Mouse (Mus musculus) gastrocnemius, postnatal 25 days (tissue): Measurements from ENCODE around the gene Ccdc47. TPM values are rescaled to one million over a fixed set of nuclear protein-coding genes. Genes with fewer than 3 reads are reported as not detected.

Source experiments
- DNase-seq: peaks from one replicate; pipeline ENCODE4 v3.0.0; 2022
- total RNA-seq, 2 experiments: library from RNA; stranded (reverse); gene quantifications; 1 replicate in 1 of 2; 2 replicates in 1 of 2; pipeline ENCODE4 v1.2.3; 2021

Gene Ccdc47
- total RNA-seq, 2 experiments from 2014 or later, result 58.1 to 69.1 TPM

DNA sequence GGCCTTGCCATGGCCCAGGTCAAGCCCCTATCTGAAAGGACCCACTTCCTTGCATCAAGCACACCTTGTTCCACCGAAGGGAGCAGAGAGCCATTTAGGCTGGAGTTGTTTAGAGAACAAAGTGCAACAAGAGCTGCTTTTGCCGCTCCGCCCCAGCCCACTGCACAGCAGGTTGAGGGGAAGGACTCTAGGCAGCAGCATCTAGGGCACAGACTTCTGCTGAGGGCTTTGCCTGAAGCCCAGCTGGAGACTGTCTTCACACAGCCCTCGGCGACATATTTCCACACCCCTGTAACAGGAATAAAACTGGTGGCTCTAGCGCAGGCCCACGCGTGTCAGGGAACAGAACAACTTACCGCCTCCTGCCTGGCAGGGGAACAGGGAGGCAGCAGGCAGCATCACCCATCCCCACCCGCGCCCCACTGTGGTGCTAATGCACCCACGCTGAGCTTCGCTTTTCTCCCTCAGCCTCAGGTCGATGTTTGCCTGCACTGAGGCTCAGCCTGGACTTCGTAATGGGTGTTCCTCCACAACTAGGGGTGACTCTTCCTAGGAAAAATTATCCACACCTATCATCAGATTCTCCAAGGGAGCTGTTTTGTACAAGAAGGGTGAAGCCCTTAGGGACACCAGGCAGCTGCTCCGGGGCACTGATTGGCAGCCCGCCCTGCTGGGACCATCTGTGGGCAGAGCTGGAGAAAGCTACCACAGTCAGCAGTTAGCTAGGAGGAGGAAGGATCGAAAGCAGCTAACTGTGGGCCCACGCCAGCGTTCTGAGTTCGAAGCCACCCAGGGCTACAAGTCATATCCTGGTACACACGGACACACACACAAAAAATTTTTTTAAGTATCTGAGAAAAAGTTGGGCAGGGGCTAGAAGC lies 55.1 kb downstream of the Ccdc47 start, which contains the start of the genes Gm10840 and Limd2:
Gm10840 (plus strand) TSS at position 10 of the 881 bp plus-strand sequence.
Limd2 (minus strand) TSS at position 20 of the 881 bp plus-strand sequence.
- no peak for DNase-seq

DNA sequence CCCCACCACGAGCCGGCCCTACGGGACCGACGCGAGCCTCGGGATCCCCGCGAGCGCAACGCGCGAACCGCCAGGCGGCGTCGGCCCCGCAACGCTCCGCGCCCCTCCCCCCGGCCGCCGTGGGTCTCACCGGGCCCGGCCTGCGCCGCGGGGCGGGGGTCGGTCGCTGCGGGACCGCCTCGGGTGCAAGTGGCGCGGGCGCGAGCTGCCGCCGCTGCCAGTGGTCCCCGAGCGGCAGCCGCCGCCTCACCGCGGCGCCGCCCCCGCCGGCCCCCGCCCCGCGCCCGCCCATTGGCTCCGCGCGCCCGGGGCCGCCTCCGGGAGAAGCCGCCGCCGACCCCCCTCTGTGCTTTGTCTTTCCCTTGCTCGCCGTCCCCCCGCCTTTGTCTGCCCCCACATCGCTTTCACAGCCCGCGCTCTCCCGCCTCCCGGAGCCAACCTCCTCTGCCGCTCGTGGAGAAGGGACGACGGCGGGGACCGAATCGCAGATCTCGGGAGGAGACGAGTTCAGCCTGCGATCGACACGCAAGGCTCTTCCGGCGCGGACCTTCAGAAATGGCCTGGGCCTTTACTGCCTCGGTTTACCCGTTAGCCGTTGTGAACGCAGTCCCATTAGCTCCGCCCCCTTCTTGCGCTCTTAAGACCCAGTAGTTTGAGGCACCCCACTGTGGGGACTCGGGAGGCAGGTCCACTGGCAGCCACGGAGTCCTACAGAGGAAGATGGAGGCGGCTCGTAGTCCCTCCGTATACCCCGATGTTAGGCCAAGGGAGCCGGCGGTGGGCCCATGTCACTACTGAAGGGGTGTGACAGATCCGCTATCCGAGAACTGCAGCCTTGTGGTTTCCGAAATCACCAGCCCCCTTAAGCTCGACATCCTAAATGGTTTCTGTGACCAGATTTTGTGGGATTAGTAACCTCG lies 56.0 kb downstream of the Ccdc47 start:
- DNase-seq, result peak; percentile 73

DNA sequence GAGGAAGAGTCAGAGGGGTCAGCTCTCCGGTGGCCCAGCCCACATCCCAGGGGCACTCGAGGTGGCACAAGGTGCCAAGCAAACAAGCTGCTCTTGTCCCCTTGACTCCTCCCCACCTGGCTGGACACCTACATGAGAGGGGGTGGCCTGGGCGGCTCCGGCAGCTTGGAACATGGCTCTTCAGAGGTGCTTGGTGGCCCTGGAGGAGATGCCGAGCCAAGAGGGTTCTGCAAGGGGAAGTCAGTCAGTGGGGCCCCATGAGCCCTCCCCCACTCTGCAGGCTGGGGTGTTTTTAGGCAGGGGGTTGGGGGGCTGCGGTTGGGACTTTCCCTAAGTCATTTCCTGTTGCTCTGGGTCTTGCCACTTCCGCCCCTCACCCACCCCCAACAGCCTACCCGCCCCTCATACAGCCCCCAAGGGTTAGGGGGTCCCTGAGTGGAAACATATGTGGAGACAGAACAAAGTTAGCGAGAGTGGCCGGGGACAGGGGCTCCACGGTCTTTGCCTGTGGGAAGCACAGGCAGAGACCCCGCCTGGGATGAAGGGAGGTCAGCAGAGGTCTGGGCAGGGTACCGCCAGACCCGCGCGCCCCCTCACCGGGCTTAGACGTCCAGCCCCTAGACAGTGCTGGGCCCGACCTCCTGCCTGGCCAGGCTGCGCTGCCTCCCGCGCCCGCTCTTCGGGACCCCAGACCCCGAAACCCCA lies 56.8 kb downstream of the Ccdc47 start:
- DNase-seq, result peak; percentile 69

DNA sequence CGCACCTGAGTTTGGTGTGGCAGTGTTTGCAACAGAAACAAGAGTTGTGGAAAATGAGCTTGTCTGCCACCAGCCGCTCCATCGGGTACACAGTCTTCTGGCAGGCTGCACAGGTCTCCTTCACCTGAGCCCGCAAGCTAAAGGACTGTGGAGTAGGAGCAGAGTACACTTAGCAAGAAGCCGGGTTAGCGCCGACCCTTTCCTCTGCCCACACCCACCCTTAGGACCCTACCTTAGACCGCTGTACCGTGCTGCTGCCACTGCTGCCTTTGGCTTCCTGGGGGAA lies 57.3 kb downstream of the Ccdc47 start:
- DNase-seq, result no peak

DNA sequence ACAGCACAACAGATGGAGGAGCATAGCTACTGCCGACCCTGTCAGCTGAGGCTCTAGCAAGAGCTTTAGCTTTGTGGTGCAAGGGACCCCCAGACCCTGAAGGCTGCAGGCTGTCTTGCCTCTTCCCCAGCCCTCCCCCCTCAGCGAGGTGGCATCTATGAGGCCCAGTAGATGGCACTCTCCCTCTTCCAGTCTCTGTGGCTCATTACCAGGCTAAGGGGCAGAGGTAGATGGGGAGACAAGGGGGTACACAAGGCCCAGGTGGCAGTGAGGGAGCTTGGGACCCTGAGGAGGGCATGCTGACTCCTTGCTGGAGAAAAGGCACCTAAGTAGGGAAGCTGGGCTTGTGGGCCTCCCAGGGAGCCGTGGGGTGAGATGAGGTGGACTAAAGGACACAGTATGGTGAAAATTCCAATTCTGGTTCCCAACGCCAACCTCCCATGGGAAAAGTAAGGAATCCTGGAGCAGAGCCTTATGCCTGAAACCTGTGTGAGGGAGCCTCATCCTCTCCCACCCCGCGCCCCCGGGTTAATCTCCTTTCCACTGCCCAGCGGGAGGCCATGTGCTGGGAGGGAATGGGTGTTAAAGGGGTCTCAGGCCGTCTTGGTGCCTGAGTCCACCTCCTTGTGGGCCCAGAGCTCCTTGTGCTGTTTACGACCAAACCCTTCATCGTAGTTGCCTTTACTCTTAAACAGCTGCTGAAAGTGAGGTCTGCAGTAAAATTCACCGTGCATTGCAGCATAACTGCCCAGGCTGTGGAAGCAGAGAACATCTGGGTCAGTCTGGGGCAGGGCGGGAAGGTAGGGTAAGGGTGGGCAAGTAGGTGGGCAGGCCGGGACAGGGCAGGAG lies 57.8 kb downstream of the Ccdc47 start:
- DNase-seq, result no peak

DNA sequence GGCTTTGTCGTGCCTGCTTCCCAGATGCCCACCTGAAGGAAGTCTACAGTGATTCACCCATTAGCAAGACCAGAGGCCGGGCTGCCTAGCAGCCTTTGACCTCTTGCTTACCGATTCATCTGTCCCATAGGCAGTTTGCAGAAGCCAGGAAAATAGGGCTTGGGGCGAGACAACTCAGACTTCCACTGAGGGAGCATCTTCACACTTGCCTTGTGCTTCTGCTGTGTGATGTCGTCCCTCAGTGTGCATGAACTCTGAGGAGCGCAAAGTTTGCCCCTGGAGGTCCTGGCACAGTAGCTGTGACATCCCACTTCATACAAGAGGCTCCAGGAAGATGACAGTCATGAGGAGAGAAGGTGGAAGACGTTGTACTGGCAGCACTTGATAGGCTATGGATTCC lies 59.0 kb downstream of the Ccdc47 start:
- no peak for DNase-seq

DNA sequence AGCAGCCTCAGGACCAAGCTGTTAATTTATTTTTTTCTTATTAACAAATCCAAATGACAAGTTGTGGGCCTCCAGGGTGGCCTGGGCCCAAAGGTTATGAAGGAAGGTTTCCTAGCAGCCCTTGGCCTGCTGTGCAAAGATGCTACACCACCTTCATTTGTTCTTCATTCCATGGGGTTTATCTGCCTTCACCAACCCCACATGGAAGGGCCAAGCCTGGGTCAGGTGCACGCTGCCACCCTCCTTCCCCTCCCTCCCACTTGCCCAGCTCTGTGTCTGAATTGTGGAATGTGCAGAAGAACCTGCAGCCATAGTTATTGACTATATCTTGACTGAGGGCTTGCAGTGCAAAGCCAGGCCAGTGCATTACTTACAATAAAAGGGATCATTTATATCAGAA lies 59.9 kb downstream of the Ccdc47 start:
- no peak for DNase-seq

DNA sequence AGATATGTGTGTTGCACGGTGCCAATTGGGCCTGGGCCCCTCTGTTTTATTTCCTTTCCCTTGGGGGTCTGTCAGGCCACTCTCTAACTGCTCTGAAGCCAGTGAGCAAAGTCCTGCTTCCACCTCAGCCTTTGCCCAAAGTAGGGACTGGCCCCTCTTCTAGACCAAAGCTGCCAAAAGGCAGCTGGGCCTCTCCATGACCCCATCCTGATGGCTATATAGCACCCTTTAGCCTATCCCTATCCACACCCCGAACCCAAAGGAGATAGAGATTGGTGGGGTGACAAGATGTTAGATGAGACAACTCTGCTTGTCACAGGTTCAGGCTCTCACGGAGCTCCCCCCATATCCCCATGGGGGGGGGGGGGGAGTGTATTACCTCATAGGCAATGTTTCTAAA lies 60.4 kb downstream of the Ccdc47 start:
- DNase-seq, result no peak

DNA sequence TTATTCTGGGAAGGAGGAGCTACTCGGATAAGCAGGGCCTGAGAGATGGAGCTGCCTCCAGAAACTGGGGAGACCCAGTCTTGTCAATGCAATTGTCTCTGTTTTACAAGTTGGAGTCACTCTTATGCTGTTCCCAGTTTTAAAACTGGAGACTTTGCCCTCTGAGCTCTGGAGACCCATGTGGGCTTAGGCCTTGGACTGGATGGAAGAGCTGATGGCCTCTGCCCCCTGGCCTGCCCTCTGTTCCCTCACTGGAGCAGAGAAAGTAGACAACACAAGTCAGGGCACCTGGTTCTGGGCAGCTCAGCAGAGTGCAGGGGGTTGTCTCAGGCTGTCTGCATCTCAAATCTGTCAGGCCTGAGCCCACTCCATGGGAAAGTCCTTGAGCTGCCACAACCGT lies 61.4 kb downstream of the Ccdc47 start:
- no peak for DNase-seq

DNA sequence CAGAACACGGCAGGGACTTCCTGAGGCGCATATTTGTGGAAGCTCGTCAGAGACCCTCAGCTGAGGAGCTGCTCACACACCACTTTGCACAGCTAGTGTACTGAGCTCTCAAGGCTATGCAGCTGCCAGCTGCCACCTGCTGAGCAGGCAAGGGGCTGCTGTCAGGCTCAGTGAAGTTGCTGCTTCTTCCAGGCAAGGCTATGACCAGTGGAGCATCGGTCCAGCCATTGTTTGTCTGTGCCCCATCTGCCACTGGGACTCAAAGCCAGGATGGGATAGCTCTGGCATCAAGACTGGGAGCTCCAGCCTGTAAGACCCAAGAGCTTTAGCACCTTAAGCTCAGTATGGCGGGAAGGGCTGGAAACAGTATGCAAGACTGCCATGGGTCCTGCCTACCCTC lies 62.1 kb downstream of the Ccdc47 start:
- no peak for DNase-seq

DNA sequence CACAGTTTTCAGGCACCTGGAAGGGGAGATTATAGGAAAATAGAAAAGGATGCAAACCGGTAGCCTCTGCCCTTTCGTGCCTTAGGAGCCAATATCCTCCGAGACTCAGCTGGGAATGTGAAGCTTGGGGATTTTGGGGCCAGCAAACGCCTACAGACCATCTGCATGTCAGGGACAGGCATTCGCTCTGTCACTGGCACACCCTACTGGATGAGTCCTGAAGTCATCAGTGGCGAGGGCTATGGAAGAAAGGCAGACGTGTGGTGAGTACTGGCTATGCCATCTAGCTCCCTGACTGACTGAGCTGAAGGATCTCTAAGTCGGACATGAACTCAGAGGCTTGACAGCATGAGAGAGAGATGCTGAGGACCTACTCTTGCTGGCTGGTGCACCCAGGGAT lies 64.0 kb downstream of the Ccdc47 start:
- DNase-seq, result no peak

DNA sequence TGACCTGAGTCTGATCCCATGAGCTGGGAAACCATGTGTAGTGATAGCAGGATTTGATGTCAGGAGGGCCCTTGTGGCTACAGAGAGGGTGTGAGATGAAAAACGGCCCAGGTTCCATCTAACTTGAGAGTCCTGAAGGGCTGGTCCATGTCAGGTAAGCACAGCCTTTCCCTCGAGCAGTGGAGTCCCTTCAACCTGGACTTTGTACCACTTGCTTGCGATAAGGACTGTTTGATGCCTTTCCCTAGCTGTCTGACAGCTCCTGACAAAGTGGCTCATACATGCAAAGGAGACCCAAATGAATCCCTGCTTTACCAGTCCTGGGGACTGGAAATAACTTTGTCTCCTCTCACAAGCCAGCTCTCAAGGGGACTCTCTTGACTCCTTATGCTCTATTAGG lies 64.9 kb downstream of the Ccdc47 start:
- DNase-seq, result no peak

Other genes with a start within 250 kb of the Ccdc47 start
- 10 to 100 TPM; 31.1 to 33.9 TPM for gene Ace, start 248.4 kb downstream of the Ccdc47 start, total RNA-seq
- gene Ace3, start 221.7 kb downstream of the Ccdc47 start, total RNA-seq, result not detected
- gene Kcnh6, start 208.2 kb downstream of the Ccdc47 start, total RNA-seq, result not detected
- 10 to 100 TPM; 25.9 to 26.1 TPM for gene Dcaf7, start 179.5 kb downstream of the Ccdc47 start, total RNA-seq
- gene Taco1, start 150.3 kb downstream of the Ccdc47 start, total RNA-seq, result 10 to 100 TPM; 42.1 to 44.3 TPM
- gene Map3k3, start 131.7 kb downstream of the Ccdc47 start, total RNA-seq, result 10 to 100 TPM; 18.5 to 20.8 TPM
- not detected for gene Gm10840, start 55.5 kb downstream of the Ccdc47 start, total RNA-seq
- gene Limd2, start 55.5 kb downstream of the Ccdc47 start, total RNA-seq, result 1 to 10 TPM; 1.9 to 3.3 TPM
- gene Strada, start 14.2 kb downstream of the Ccdc47 start, total RNA-seq, result 10 to 100 TPM in 1 of 2 experiments, 1 to 10 TPM in 1; 9.8 to 10.2 TPM
- gene Ddx42, start 582 bp upstream of the Ccdc47 start, total RNA-seq, result 10 to 100 TPM; 20.2 to 20.7 TPM
- gene Ftsj3, start 39.7 kb upstream of the Ccdc47 start, total RNA-seq, result 10 to 100 TPM; 19.4 to 21.9 TPM
- gene Psmc5, start 39.8 kb upstream of the Ccdc47 start, total RNA-seq, result 100 to 1,000 TPM; 126 to 130 TPM
- 10 to 100 TPM; 10.3 to 16.6 TPM for gene Smarcd2, start 56.6 kb upstream of the Ccdc47 start, total RNA-seq
- under 1 TPM in 1 of 2 experiments, not detected in 1; 0.08 TPM for gene Tcam1, start 60.3 kb upstream of the Ccdc47 start, total RNA-seq
- not detected for gene Gh, start 85.5 kb upstream of the Ccdc47 start, total RNA-seq
- under 1 TPM; 0.51 to 0.70 TPM for gene Cd79b, start 98.4 kb upstream of the Ccdc47 start, total RNA-seq
- gene Scn4a, start 136.9 kb upstream of the Ccdc47 start, total RNA-seq, result 100 to 1,000 TPM; 310 to 342 TPM
- 1 to 10 TPM; 7.0 to 8.0 TPM for gene Prr29, start 149.1 kb upstream of the Ccdc47 start, total RNA-seq
- 1 to 10 TPM; 4.3 to 7.2 TPM for gene Icam2, start 171.7 kb upstream of the Ccdc47 start, total RNA-seq